Mouse (Mus musculus) gastrocnemius, adult 18-20 months (tissue): ENCODE measurements around the gene Bri3. TPM values are rescaled to one million over a fixed set of nuclear protein-coding genes. Genes with fewer than 3 reads are reported as not detected.

Experiments
- DNase-seq: peaks from one replicate; pipeline ENCODE4 v3.0.0; 2021; ENCODE audit warnings: low spot score
- total RNA-seq, 2 experiments: library from RNA; stranded (reverse); gene quantifications; 2 replicates each; pipeline ENCODE4 v1.2.3; 2021

The Bri3 gene
- total RNA-seq, 2 experiments from 2014 or later, result 39.4 to 45.3 TPM

- no peak for DNase-seq
These were observed 11.7 kb upstream of the Bri3 start for GRCm38 (mm10) chr5:144232531-144232930.

DNA sequence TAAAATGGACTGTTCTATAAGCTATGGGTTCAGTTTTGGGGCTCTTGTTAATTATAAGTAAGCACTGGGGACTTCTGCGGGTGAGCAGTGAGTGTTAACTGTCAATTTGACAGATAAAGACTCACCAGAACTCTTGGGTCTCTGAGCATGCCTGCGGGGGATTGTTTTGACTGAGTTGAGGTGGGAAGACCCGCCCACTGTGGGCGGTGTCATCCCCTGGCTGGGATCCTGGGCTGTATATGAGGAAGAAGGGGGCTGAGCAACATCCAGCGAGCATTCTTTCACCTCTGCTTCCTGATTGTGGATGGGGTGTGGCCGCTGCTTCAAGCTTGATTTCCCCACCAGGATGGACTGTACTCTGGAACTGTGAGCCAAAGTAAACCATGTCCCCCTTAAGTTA, 10.0 kb upstream of the Bri3 start:
- no peak for DNase-seq

DNA sequence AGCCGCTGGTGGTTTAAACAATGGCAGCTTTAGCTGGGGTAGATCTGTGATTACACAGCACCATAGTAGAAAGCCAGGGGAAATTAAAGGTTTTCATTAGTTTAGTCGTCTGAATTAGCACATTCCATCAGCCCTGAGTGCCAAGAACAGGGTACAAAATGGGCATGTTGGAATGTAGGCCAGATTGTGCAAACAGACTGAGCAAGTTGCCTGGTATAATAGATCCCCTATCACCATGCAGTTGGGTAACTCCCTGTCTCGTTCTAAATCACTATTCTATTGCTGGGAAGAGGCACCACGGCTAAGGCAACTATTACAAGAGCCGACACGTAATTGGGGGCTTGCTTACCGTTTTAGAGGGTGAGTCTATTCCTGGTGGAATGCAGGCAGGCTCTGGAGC, 9.5 kb upstream of the Bri3 start:
- no peak for DNase-seq

DNA sequence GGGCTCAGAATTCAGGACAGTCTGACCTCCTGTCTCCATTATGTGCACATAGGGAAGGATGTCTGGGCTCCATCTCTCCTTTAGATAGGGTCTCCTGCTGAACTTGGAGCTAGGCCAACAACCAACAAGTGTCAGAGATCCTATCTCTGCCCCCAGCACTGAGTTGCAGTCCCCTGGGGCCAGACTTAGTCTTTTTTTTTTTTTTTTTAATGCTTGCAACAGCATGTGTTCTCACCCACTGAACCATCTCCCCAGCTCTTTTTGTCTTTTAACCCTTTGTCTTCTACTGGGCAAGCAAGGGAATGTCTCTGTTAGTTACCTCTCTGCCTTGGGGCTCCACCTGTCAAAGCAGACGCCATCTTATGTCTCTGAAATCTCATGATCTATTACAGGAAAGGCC, 5.3 kb upstream of the Bri3 start:
- no peak for DNase-seq

GRCm38 (mm10) chr5:144245592-144245991, 1.4 kb downstream of the Bri3 start:
- no peak for DNase-seq

DNA sequence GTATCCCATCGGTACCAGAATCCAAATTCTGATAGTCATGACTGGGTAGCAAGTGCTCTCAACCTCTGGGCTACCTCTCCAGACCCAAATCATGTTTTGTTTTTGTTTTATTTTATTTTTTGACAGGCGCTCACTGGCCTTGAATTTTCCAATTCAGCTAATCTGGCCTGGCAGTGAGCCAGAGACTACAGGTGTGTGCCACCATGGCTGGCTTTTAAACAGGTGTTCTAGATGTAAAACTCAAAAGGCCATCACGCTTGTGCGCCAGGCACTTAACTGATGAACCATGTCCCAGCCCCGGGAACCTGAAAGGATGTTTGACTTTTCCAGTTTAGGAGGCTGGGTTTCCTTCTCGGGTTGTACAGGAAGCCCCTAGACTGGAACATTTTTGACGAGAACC, 2.4 kb downstream of the Bri3 start:
- no peak for DNase-seq

GRCm38 (mm10) chr5:144247307-144247706, 3.1 kb downstream of the Bri3 start:
- DNase-seq, result no peak

- DNase-seq, result peak; percentile 11
These were observed 3.8 kb downstream of the Bri3 start for GRCm38 (mm10) chr5:144247906-144248585.

DNA sequence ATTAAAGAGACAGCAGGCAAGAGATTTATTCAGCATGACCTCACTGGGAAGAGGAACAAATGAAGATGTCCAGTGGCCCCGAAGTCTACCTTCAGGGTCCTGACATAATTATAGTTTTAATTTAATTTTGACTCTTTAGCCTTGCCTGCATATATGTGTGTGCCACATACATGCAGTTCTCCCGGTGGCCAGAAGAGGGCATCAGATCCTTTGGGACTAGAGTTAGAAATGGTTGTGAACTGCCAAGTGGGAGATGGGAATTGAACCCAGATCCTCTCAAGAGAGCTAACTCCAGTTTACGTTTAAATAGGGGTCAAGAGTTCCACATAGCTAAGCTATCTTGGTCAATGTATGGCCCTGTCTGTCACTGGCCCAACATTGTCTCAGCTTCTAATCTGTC, 5.6 kb downstream of the Bri3 start:
- no peak for DNase-seq

- DNase-seq, result no peak
These were observed 7.8 kb downstream of the Bri3 start for GRCm38 (mm10) chr5:144251876-144252577.

DNA sequence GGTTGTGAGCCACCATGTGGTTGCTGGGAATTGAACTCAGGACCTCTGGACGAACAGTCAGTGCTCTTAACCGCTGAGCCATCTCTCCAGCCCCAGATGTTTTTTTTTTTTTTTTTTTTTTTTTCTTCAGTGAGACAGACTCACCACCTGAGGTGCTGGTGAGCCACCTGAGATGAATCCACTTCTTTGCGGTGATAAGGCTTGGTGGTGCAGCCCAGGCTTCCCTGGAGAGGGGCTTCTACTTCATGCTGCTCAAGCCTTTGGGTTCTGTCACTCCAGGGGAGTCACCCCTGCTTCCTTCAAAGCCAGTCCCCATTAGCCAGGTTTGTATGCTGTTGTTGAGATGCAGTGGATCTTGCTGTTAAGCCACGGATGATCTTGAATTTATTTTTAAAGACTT, 9.0 kb downstream of the Bri3 start:
- no peak for DNase-seq

DNA sequence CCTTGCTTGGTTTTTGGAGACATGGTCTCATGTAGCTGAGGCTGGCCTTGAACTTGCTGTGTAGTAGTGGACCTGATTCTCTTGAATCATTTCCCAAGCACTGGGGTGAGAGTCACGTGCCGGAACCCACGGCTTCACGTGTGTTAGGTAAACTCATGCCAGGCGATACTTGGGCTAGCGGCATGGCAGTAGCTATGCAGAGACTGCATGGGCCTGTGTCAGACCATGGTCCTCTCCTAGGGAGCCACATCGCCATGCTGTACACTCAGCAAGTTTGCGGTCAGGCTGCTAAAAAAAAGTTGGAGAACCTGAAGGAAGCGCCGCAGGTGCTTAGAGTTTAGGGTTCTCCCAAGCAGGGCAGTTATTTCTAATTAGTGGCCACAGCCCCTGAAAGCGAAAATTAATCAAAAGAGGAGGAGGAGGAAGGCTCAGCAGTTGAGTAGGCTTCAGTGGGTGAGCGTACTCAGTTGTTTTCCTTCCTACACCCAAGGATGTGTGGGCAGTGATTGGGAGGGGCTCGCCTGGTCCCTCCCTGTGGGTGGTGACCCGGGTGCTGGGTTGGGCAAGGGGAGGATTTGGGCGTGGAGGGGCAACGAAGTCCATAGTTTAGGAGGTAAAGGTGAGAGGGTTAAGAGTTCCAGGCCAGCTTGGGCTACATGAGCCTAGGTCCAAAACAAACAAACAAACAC, 10.0 kb downstream of the Bri3 start:
- peak; percentile 52 for DNase-seq

DNA sequence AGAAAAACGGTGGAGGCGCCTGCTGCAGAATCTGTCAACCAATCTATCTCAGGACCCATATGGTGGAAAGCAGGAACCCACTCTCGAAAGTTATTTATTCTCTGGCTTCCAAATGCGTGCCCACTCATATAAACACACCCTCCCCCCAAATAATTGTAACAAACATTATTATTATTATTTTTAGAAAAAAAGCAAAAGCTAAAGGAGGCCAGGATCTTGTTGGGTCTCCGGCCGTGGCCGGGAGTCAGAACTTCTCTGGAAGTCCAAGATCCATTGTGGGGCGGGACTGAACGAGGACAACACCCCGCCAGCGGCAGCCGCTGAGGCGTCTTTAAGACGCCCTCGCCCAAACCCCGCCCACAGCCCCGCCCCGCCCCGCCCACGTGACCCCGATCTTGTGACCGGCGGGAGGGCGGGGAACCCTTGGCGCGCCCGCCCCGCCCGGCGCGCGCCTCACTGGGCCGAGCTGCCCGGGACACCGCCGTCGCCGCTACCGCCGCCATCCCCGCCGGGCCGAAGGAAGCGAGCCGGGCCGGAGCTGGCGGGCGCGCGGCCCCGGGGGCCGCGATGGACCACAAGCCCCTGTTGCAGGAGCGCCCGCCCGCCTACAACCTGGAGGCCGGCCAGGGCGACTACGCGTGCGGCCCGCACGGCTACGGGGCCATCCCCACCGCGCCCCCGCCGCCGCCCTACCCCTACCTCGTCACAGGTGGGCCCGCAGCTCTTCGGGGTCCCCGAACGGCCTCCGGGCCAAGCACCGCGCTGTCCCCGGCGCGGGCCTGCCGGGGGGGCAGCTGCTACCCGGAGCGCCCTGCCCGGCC, 10.8 kb downstream of the Bri3 start:
- DNase-seq, result peak; percentile 84

DNA sequence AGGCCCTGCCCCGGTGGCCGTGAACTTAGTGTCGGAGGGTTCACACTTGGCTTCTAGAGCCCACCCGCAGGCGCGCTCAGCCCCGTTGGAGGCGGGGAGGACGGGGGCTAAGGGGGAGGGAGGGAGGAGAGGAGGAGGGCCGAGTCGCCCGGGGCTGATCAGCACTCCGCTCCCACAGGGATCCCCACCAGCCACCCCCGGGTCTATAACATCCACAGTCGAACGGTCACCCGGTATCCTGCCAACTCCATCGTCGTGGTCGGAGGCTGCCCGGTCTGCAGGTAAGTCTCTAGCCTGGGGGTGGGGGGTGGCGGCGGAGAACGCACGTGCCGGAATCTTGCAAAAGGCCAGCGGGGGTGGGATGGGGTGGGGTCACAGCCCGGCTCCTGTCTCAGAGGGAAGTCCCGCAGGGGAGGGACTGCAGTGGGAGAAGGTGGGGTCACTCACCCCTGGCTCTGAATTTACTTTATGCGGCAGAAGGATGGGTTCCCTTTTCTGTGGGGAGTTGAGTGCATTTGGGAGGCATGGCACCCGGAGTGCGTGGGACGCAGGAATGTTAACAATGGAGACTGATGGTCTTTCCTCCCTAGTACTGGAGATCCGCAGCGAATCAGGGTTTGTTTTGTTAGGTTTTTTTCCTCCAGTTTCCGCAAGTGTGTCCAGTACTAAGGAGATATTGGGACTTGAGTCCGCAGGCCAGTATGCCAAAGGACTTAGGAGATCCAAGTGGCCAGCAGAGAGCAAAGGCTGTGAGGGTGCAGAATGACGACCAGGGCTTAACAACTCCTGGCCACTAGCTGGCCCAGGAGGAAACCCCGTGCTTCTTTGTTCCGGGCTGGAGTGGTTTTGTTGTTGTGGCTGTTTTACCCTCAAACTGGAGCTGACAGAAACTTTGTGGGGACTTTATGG, 11.6 kb downstream of the Bri3 start:
- peak; percentile 46 for DNase-seq

DNA sequence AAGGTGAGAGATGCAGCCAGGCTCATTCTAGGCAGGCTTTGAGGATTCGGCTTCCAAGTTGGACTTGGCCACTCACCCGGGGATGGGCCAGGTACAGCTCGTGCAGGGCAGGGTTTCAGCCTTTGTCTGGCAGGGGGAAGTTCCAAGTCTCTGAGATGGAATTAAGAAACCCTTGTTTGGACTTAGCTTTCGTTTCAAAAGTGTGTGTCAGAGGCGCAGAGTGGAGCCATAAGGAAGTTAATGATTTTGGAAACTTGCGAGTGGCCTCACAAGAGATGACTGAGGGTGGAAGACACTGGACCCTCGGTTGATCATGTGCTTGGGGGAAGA, 12.3 kb downstream of the Bri3 start:
- no peak for DNase-seq

DNA sequence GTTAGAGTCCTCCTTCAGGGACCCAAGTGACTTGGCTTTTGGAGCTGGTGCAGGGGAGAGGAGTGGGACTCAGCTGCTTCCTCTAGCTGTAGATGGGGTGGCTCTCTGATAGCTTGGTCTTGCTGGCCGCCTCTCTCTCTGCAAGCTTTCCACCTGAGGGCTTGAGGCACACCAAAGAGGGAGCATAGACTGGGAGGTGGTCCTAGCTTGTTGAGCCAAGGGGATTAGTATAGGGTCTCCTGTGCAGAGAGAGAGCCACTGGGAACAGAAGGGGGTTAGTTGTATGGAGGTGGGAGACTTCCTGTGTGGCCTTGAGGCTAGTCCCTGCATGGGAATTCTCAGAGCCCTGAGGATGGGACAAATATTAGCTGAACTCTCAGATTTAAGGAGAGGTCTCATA, 12.7 kb downstream of the Bri3 start:
- DNase-seq, result no peak

GRCm38 (mm10) chr5:144257451-144258110, 13.3 kb downstream of the Bri3 start:
- no peak for DNase-seq

GRCm38 (mm10) chr5:144258131-144258611, 13.9 kb downstream of the Bri3 start:
- DNase-seq, result peak; percentile 83

DNA sequence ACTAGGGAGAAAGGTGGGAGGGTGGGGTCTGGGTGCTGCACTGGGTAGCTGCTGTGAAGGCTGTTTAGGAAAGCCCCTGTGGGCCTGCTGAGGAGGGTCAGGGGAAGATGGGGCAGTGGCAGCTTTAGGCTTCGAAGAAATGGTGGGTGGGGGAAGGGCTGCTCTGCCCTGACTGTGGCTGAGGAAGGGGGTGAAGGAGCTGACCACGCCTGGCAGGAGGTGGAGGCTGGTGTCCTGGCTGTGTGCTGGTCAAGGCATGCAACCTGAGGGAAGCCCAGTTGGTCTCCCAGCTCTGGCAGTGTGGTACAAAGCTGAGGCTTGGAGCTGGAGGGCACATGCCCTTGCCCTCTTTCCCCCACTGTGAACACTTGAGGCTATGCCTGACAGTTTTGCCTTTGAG, 14.4 kb downstream of the Bri3 start:
- no peak for DNase-seq

DNA sequence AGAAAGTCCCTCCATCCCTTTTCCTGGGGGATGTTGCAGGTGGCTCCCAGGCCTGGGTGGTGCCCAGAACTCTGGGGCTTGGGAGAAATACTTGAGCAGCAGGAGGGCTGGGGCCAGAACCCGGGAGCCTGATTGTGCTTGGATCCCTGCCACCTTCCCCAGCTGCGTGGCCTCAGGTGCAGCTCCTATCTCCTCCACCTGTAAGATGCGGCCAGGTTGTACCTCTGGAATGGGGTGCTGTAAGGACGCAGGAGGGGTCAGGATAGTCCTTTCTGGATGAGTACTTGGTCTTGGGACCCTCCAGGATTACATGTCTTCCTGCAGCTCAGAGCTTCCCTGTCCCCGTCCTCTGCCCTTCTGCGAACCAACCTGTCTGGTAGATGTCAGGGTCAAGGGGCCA, 15.0 kb downstream of the Bri3 start:
- no peak for DNase-seq
